Mouse (Mus musculus) embryonic facial prominence, embryonic 13.5 days (tissue): Measurements from ENCODE around the gene Gm26602. TPM values are rescaled to one million over a fixed set of nuclear protein-coding genes. Genes with fewer than 3 reads are reported as not detected.
A peak's percentile ranks its signal among the peaks of the same experiment; 100 is the strongest.

Experiments
- ATAC-seq: fragments of 200-750 bp; cut with Nextera tagmentation; 2 replicates; pipeline ENCODE4 v1.8.0; 2017; ENCODE audit warnings: low read depth; ENCODE audit not compliant: insufficient number of reproducible peaks, insufficient read depth, low FRiP score, low TSS enrichment
- H3K27ac ChIP-seq: fragments of 300-500 bp; sonication (generic); 2 replicates; pipeline ENCODE4 v1.5.1; 2015; ENCODE audit warnings: moderate library complexity, mild to moderate bottlenecking, inconsistent platforms
- H3K27me3 ChIP-seq: fragments of 300-500 bp; sonication (generic); 2 replicates; pipeline ENCODE4 v1.6.1; 2015; ENCODE audit warnings: mild to moderate bottlenecking, inconsistent platforms
- H3K36me3 ChIP-seq: fragments of 300-500 bp; sonication (generic); 2 replicates; pipeline ENCODE4 v1.6.1; 2015; ENCODE audit warnings: mild to moderate bottlenecking, inconsistent platforms
- H3K4me1 ChIP-seq: fragments of 300-500 bp; sonication (generic); 2 replicates; pipeline ENCODE4 v1.6.1; 2015; ENCODE audit warnings: inconsistent platforms
- H3K4me2 ChIP-seq: fragments of 300-500 bp; sonication (generic); 2 replicates; pipeline ENCODE4 v1.6.1; 2015; ENCODE audit warnings: moderate library complexity, mild to moderate bottlenecking, inconsistent platforms
- H3K4me3 ChIP-seq: fragments of 300-500 bp; sonication (generic); 2 replicates; pipeline ENCODE4 v1.5.1; 2015; ENCODE audit warnings: mild to moderate bottlenecking, inconsistent platforms
- H3K9ac ChIP-seq: fragments of 300-500 bp; sonication (generic); 2 replicates; pipeline ENCODE4 v1.6.1; 2015; ENCODE audit warnings: mild to moderate bottlenecking, inconsistent platforms
- H3K9me3 ChIP-seq: fragments of 300-500 bp; sonication (generic); 2 replicates; pipeline ENCODE4 v1.6.1; 2016; ENCODE audit warnings: inconsistent platforms
- WGBS: fragments of 180-500 bp; shearing (Covaris S2); methylation state at CpG from one replicate; pipeline ENCODE4 v1.1.7; 2015; ENCODE audit warnings: mixed read lengths; 5-methylcytosine and 5-hydroxymethylcytosine counted together
- polyA plus RNA-seq: library from polyadenylated mRNA; unstranded; fragments of >200 nt; fragmentation: Nextera tagmentation; extraction: Ambion mirVana; gene quantifications from 2 replicates; pipeline ENCODE4 v1.2.1, GENCODE M21; 2015

Gene Gm26602
- polyA plus RNA-seq, 1 experiment from 2014 or later: 29.9 TPM

- Histone ChIP-seq H3K36me3 (peaks cover 65% of the 10 kb centered on the region), H3K9ac (peak within 1 kb of the TSS; percentile 94), H3K27me3 (no peaks in the 10 kb centered on the region), H3K27ac (peak within 1 kb of the TSS; percentile 97), H3K9me3 (no peaks in the 10 kb centered on the region), H3K4me2 (peak within 1 kb of the TSS; percentile 53), H3K4me3 (peak within 1 kb of the TSS; percentile 70), H3K4me1 (peaks cover 8% of the 10 kb centered on the region)
- WGBS: 2% methylated on average over 52 of the region's 52 CpGs
- peak; percentile 92 for ATAC-seq
These were observed 2.2 kb upstream of the Gm26602 start, which contains the start of gene Med16 for GRCm38 (mm10) chr10:79908167-79909091. Med16 (minus strand) TSS chr10:79908923.

- 22% methylated on average over 14 of the region's 14 CpGs for WGBS
- ATAC-seq: 0 out of 2 replicates have a peak, but pooled peaks have one; percentile 35
- Histone ChIP-seq H3K9ac (peak overlapping the region; percentile 16; the same call in 1 of the 2 replicates), H3K27me3 (no peaks in the 10 kb centered on the region), H3K9me3 (no peaks in the 10 kb centered on the region), H3K4me1 (peaks cover 10% of the 10 kb centered on the region), H3K4me2 (peak overlapping the region; percentile 53), H3K27ac (peak overlapping the region; percentile 60), H3K36me3 (peaks cover 56% of the 10 kb centered on the region), H3K4me3 (peak overlapping the region; percentile 70)
These were observed 1.3 kb upstream of the Gm26602 start for GRCm38 (mm10) chr10:79909092-79909922.

GRCm38 (mm10) chr10:79912412-79912811 is 1.8 kb downstream of the Gm26602 start:
- peaks cover 35% of the 10 kb centered on the region for H3K4me1 ChIP-seq
- whole genome bisulfite sequencing: 63% methylated on average over 20 of the region's 20 CpGs
- H3K9ac ChIP-seq: no peak overlapping the region

GRCm38 (mm10) chr10:79914131-79914947 is 3.7 kb downstream of the Gm26602 start:
- Histone ChIP-seq H3K4me3 (no peak overlapping the region), H3K4me1 (peaks cover 43% of the 10 kb centered on the region), H3K27me3 (peaks cover 22% of the 10 kb centered on the region), H3K4me2 (no peak overlapping the region), H3K9ac (peak overlapping the region; percentile 55), H3K9me3 (no peaks in the 10 kb centered on the region), H3K27ac (no peak overlapping the region), H3K36me3 (peaks cover 27% of the 10 kb centered on the region)
- no peak for ATAC-seq
- 70% methylated on average over 11 of the region's 11 CpGs for WGBS

More at GRCm38 (mm10) chr10:79912412-79912811, 1.8 kb downstream of the Gm26602 start:
- Histone ChIP-seq H3K4me2 (no peak overlapping the region), H3K9me3 (no peaks in the 10 kb centered on the region), H3K27me3 (peaks cover 3% of the 10 kb centered on the region), H3K27ac (no peak overlapping the region), H3K4me3 (no peak overlapping the region), H3K36me3 (peaks cover 27% of the 10 kb centered on the region)
- no peak for ATAC-seq

GRCm38 (mm10) chr10:79914948-79915596 is 4.4 kb downstream of the Gm26602 start:
- peaks cover 43% of the 10 kb centered on the region for H3K4me1 ChIP-seq
- peaks cover 29% of the 10 kb centered on the region for H3K27me3 ChIP-seq
- peak overlapping the region; percentile 55; the same call in 1 of the 2 replicates for H3K9ac ChIP-seq
- no peaks in the 10 kb centered on the region for H3K9me3 ChIP-seq
- peaks cover 27% of the 10 kb centered on the region for H3K36me3 ChIP-seq
- 75% methylated on average over 7 of the region's 7 CpGs for WGBS
- peak overlapping the region; percentile 87; the same call in 1 of the 2 replicates for H3K4me3 ChIP-seq
- peak overlapping the region; percentile 96 for H3K4me2 ChIP-seq
- no peak for ATAC-seq
- no peak overlapping the region for H3K27ac ChIP-seq

GRCm38 (mm10) chr10:79916081-79916480 is 5.4 kb downstream of the Gm26602 start:
- H3K4me2 ChIP-seq: peak overlapping the region; percentile 96
- peak overlapping the region; percentile 87 for H3K4me3 ChIP-seq
- H3K27ac ChIP-seq: peak overlapping the region; percentile 81; the same call in 1 of the 2 replicates
- no peak for ATAC-seq
- peaks cover 39% of the 10 kb centered on the region for H3K27me3 ChIP-seq
- no peaks in the 10 kb centered on the region for H3K9me3 ChIP-seq
- 10% methylated on average over 8 of the region's 8 CpGs for WGBS
- H3K36me3 ChIP-seq: peaks cover 19% of the 10 kb centered on the region
- peak overlapping the region; percentile 97 for H3K9ac ChIP-seq
- peaks cover 52% of the 10 kb centered on the region for H3K4me1 ChIP-seq

GRCm38 (mm10) chr10:79916808-79917531 is 6.3 kb downstream of the Gm26602 start, which contains the start of gene Kiss1r:
Kiss1r (plus strand) TSS chr10:79916971.
- H3K4me1 ChIP-seq: peaks cover 59% of the 10 kb centered on the region
- peak; percentile 44; the same call in 1 of the 2 replicates for ATAC-seq
- 2% methylated on average over 42 of the region's 42 CpGs for WGBS

GRCm38 (mm10) chr10:79917532-79918100 is 7.0 kb downstream of the Gm26602 start:
- peak overlapping the region; percentile 87 for H3K4me3 ChIP-seq
- H3K36me3 ChIP-seq: peaks cover 4% of the 10 kb centered on the region; the same call in 1 of the 2 replicates
- no peak for ATAC-seq
- WGBS: 68% methylated on average over 5 of the region's 5 CpGs
- no peak overlapping the region for H3K27ac ChIP-seq
- peaks cover 59% of the 10 kb centered on the region for H3K4me1 ChIP-seq
- peak overlapping the region; percentile 97 for H3K9ac ChIP-seq
- H3K4me2 ChIP-seq: peak overlapping the region; percentile 96
- H3K27me3 ChIP-seq: peaks cover 55% of the 10 kb centered on the region
- H3K9me3 ChIP-seq: no peaks in the 10 kb centered on the region

More at GRCm38 (mm10) chr10:79916808-79917531, 6.3 kb downstream of the Gm26602 start, which contains the start of gene Kiss1r:
- H3K27me3 ChIP-seq: peaks cover 48% of the 10 kb centered on the region
- no peaks in the 10 kb centered on the region for H3K9me3 ChIP-seq
- H3K4me3 ChIP-seq: peak within 1 kb of the TSS; percentile 87
- H3K9ac ChIP-seq: peak within 1 kb of the TSS; percentile 97
- H3K4me2 ChIP-seq: peak within 1 kb of the TSS; percentile 96
- H3K36me3 ChIP-seq: peaks cover 10% of the 10 kb centered on the region
- H3K27ac ChIP-seq: peak within 1 kb of the TSS; percentile 81

GRCm38 (mm10) chr10:79918231-79919078 is 7.8 kb downstream of the Gm26602 start:
- WGBS: 5% methylated on average over 35 of the region's 35 CpGs
- ATAC-seq: no peak
- Histone ChIP-seq H3K9ac (peak overlapping the region; percentile 53; the same call in 1 of the 2 replicates), H3K4me3 (peak overlapping the region; percentile 87), H3K9me3 (no peaks in the 10 kb centered on the region), H3K27me3 (peaks cover 63% of the 10 kb centered on the region), H3K36me3 (no peaks in the 10 kb centered on the region; the same call in 1 of the 2 replicates), H3K27ac (no peak overlapping the region), H3K4me2 (peak overlapping the region; percentile 48; the same call in 1 of the 2 replicates), H3K4me1 (peaks cover 59% of the 10 kb centered on the region)
